In genomic region chr2:164885788-164886187, GRCm38 (mm10) we compare ENCODE assay signal across 8 mouse cellular contexts. TPM values are rescaled to one million over a fixed set of nuclear protein-coding genes. Genes with fewer than 3 reads are reported as not detected.
DNase-seq lines count a peak whose midpoint lies in the region; ATAC-seq and TF ChIP-seq lines count a peak whose summit lies in the region.

No protein-coding gene starts in this region.

- no peak overlapping the region for H3K9ac ChIP-seq in forebrain, embryonic 15.5 days (replicated peaks)
- H3K9ac ChIP-seq in forebrain, embryonic 11.5 days (ENCODE audit: low read length), result no peak overlapping the region
- H3K9ac ChIP-seq in embryonic facial prominence, embryonic 15.5 days, result no peak overlapping the region
- H3K9ac ChIP-seq in kidney, embryonic 14.5 days (ENCODE audit: low read depth, low read length), result 0 out of 2 replicates have a peak overlapping the region, but pooled peaks have one; percentile 7
- H3K9ac ChIP-seq in stomach, postnatal 0 days (ENCODE audit: low read length), result peak overlapping the region; percentile 18; the same call in 1 of the 2 replicates

- TF ChIP-seq CTCF in stomach, postnatal 0 days (IDR thresholded peaks at IDR 0.05; ENCODE audit: low read depth), result no peak

- TF ChIP-seq EP300 in stomach, postnatal 0 days (optimal IDR thresholded peaks at IDR 0.05), result no peak

- H3K27me3 ChIP-seq in forebrain, embryonic 15.5 days, result no peaks in the 10 kb centered on the region
- no peaks in the 10 kb centered on the region for H3K27me3 ChIP-seq in forebrain, embryonic 11.5 days (ENCODE audit: control insufficient read depth, insufficient read depth, low read length)
- H3K27me3 ChIP-seq in embryonic facial prominence, embryonic 15.5 days, result no peaks in the 10 kb centered on the region
- no peaks in the 10 kb centered on the region for H3K27me3 ChIP-seq in kidney, embryonic 14.5 days (ENCODE audit: control insufficient read depth, insufficient read depth, low read length)
- no peaks in the 10 kb centered on the region for H3K27me3 ChIP-seq in stomach, postnatal 0 days (ENCODE audit: control insufficient read depth, insufficient read depth, low read length)

- H3K36me3 ChIP-seq in forebrain, embryonic 15.5 days, result peaks cover 81% of the 10 kb centered on the region
- H3K36me3 ChIP-seq in forebrain, embryonic 11.5 days (ENCODE audit: control insufficient read depth, insufficient read depth, low read length), result peaks cover 26% of the 10 kb centered on the region
- peaks cover 75% of the 10 kb centered on the region for H3K36me3 ChIP-seq in embryonic facial prominence, embryonic 15.5 days
- H3K36me3 ChIP-seq in kidney, embryonic 14.5 days (ENCODE audit: control insufficient read depth, insufficient read depth, low read length), result peaks cover 72% of the 10 kb centered on the region
- peaks cover 61% of the 10 kb centered on the region for H3K36me3 ChIP-seq in stomach, postnatal 0 days (ENCODE audit: control insufficient read depth, insufficient read depth, low read length)

- no peaks in the 10 kb centered on the region for H3K9me3 ChIP-seq in forebrain, embryonic 15.5 days
- H3K9me3 ChIP-seq in forebrain, embryonic 11.5 days (ENCODE audit: control insufficient read depth, low read length), result no peaks in the 10 kb centered on the region
- H3K9me3 ChIP-seq in embryonic facial prominence, embryonic 15.5 days (replicated peaks), result no peaks in the 10 kb centered on the region
- no peaks in the 10 kb centered on the region for H3K9me3 ChIP-seq in kidney, embryonic 14.5 days (ENCODE audit: control insufficient read depth, low read length)
- no peaks in the 10 kb centered on the region for H3K9me3 ChIP-seq in stomach, postnatal 0 days (ENCODE audit: control insufficient read depth, low read length)

- H3K4me3 ChIP-seq in forebrain, embryonic 15.5 days, result no peak overlapping the region
- H3K4me3 ChIP-seq in forebrain, embryonic 11.5 days (ENCODE audit: low read depth, low read length), result no peak overlapping the region
- no peak overlapping the region for H3K4me3 ChIP-seq in embryonic facial prominence, embryonic 15.5 days (replicated peaks)
- no peak overlapping the region for H3K4me3 ChIP-seq in kidney, embryonic 14.5 days (ENCODE audit: low read length)
- no peak overlapping the region for H3K4me3 ChIP-seq in stomach, postnatal 0 days (ENCODE audit: low read depth, low read length)

- no peak for ATAC-seq in forebrain, embryonic 15.5 days (replicated peaks)
- no peak for ATAC-seq in forebrain, embryonic 11.5 days (replicated peaks; ENCODE audit: low FRiP score)
- ATAC-seq in embryonic facial prominence, embryonic 15.5 days (ENCODE audit: insufficient number of reproducible peaks, low FRiP score, low TSS enrichment, low read depth), result no peak
- no peak for ATAC-seq in kidney, embryonic 14.5 days (ENCODE audit: low FRiP score, low TSS enrichment)
- ATAC-seq in stomach, postnatal 0 days (ENCODE audit: low FRiP score, low TSS enrichment), result no peak; the same call in 1 of the 2 replicates

- DNase-seq in forebrain, embryonic 11.5 days (ENCODE audit: low spot score), result no peak
- DNase-seq in Muller cell, postnatal 12 days (ENCODE audit: inconsistent ontology term), result peak; percentile 73
- DNase-seq in lung, adult 18-20 months, result peak; percentile 49 to 54
- peak; percentile 44 for DNase-seq in stomach, postnatal 0 days (ENCODE audit: low spot score)
- no peak for DNase-seq in B cell, adult 2 months

- 52% methylated on average over 7 of the region's 7 CpGs for WGBS in forebrain, embryonic 15.5 days
- WGBS in forebrain, embryonic 11.5 days, result 91% methylated on average over 7 of the region's 7 CpGs
- WGBS in embryonic facial prominence, embryonic 15.5 days, result 51% methylated on average over 7 of the region's 7 CpGs
- 77% methylated on average over 7 of the region's 7 CpGs for WGBS in kidney, embryonic 14.5 days
- WGBS in stomach, postnatal 0 days, result 35% methylated on average over 7 of the region's 7 CpGs

- H3K4me2 ChIP-seq in forebrain, embryonic 15.5 days (replicated peaks), result no peak overlapping the region
- H3K4me2 ChIP-seq in forebrain, embryonic 11.5 days (ENCODE audit: low read depth, low read length, severe bottlenecking), result no peak overlapping the region
- no peak overlapping the region for H3K4me2 ChIP-seq in embryonic facial prominence, embryonic 15.5 days (replicated peaks)
- no peak overlapping the region for H3K4me2 ChIP-seq in kidney, embryonic 14.5 days (replicated peaks; ENCODE audit: low read depth, low read length)
- no peak overlapping the region for H3K4me2 ChIP-seq in stomach, postnatal 0 days (replicated peaks; ENCODE audit: low read depth)

- peak overlapping the region; percentile 39 for H3K27ac ChIP-seq in forebrain, embryonic 15.5 days (replicated peaks)
- no peak overlapping the region for H3K27ac ChIP-seq in forebrain, embryonic 11.5 days (ENCODE audit: low read depth, low read length)
- H3K27ac ChIP-seq in embryonic facial prominence, embryonic 15.5 days (replicated peaks), result peak overlapping the region; percentile 39
- no peak overlapping the region for H3K27ac ChIP-seq in kidney, embryonic 14.5 days (ENCODE audit: low read depth, low read length)
- no peak overlapping the region for H3K27ac ChIP-seq in stomach, postnatal 0 days (replicated peaks)

- H3K4me1 ChIP-seq in forebrain, embryonic 15.5 days, result peaks cover 16% of the 10 kb centered on the region
- peaks cover 5% of the 10 kb centered on the region; the same call in 1 of the 2 replicates for H3K4me1 ChIP-seq in forebrain, embryonic 11.5 days (replicated peaks; ENCODE audit: control insufficient read depth, insufficient read depth, low read length)
- peaks cover 11% of the 10 kb centered on the region for H3K4me1 ChIP-seq in embryonic facial prominence, embryonic 15.5 days
- peaks cover 3% of the 10 kb centered on the region; the same call in 1 of the 2 replicates for H3K4me1 ChIP-seq in kidney, embryonic 14.5 days (ENCODE audit: control insufficient read depth, insufficient read depth, low read length)
- no peaks in the 10 kb centered on the region for H3K4me1 ChIP-seq in stomach, postnatal 0 days (replicated peaks; ENCODE audit: control insufficient read depth, insufficient read depth)

RNA-seq across cellular contexts. Expression of gene Pcif1, which starts 6.7 kb away (rescaled TPM):
- polyA plus RNA-seq in forebrain, embryonic 15.5 days (2015; fragmentation: Nextera tagmentation; extraction: Ambion mirVana), result 94.8 and 101 TPM in 2 replicates
- 81.9 and 84.5 TPM in 2 replicates for polyA plus RNA-seq in forebrain, embryonic 11.5 days (2014; fragmentation: Nextera tagmentation; extraction: Ambion mirVana)
- 65.7 and 74.8 TPM in 2 replicates for polyA plus RNA-seq in embryonic facial prominence, embryonic 15.5 days (2015; fragmentation: Nextera tagmentation; extraction: Ambion mirVana)
- 68.9 and 72.9 TPM in 2 replicates for polyA plus RNA-seq in kidney, embryonic 14.5 days (2014; fragmentation: Nextera tagmentation; extraction: Ambion mirVana)
- 49.2 and 51.4 TPM in 2 replicates for polyA plus RNA-seq in stomach, postnatal 0 days (2015; fragmentation: Nextera tagmentation; extraction: Ambion mirVana)

RNA-seq across cellular contexts. Expression of gene Zfp335, which starts 25.8 kb away (rescaled TPM):
- 15.7 and 16.7 TPM in 2 replicates for polyA plus RNA-seq in forebrain, embryonic 15.5 days (2015; fragmentation: Nextera tagmentation; extraction: Ambion mirVana)
- 18.0 TPM in 2 replicates for polyA plus RNA-seq in forebrain, embryonic 11.5 days (2014; fragmentation: Nextera tagmentation; extraction: Ambion mirVana)
- 13.4 and 16.0 TPM in 2 replicates for polyA plus RNA-seq in embryonic facial prominence, embryonic 15.5 days (2015; fragmentation: Nextera tagmentation; extraction: Ambion mirVana)
- 10.7 and 13.8 TPM in 2 replicates for polyA plus RNA-seq in kidney, embryonic 14.5 days (2014; fragmentation: Nextera tagmentation; extraction: Ambion mirVana)
- polyA plus RNA-seq in stomach, postnatal 0 days (2015; fragmentation: Nextera tagmentation; extraction: Ambion mirVana), result 3.7 and 4.3 TPM in 2 replicates

RNA-seq across cellular contexts. Expression of gene Pltp, which starts 28.3 kb away (rescaled TPM):
- polyA plus RNA-seq in forebrain, embryonic 15.5 days (2015; fragmentation: Nextera tagmentation; extraction: Ambion mirVana), result 45.3 and 50.7 TPM in 2 replicates
- 43.2 and 50.1 TPM in 2 replicates for polyA plus RNA-seq in forebrain, embryonic 11.5 days (2014; fragmentation: Nextera tagmentation; extraction: Ambion mirVana)
- 66.8 and 77.0 TPM in 2 replicates for polyA plus RNA-seq in embryonic facial prominence, embryonic 15.5 days (2015; fragmentation: Nextera tagmentation; extraction: Ambion mirVana)
- 25.7 and 34.6 TPM in 2 replicates for polyA plus RNA-seq in kidney, embryonic 14.5 days (2014; fragmentation: Nextera tagmentation; extraction: Ambion mirVana)
- 42.7 and 44.2 TPM in 2 replicates for polyA plus RNA-seq in stomach, postnatal 0 days (2015; fragmentation: Nextera tagmentation; extraction: Ambion mirVana)

RNA-seq across cellular contexts. Expression of gene Neurl2, which starts 52.5 kb away (rescaled TPM):
- 5.6 and 6.5 TPM in 2 replicates for polyA plus RNA-seq in forebrain, embryonic 15.5 days (2015; fragmentation: Nextera tagmentation; extraction: Ambion mirVana)
- 3.2 and 4.5 TPM in 2 replicates for polyA plus RNA-seq in forebrain, embryonic 11.5 days (2014; fragmentation: Nextera tagmentation; extraction: Ambion mirVana)
- 8.5 and 9.0 TPM in 2 replicates for polyA plus RNA-seq in embryonic facial prominence, embryonic 15.5 days (2015; fragmentation: Nextera tagmentation; extraction: Ambion mirVana)
- polyA plus RNA-seq in kidney, embryonic 14.5 days (2014; fragmentation: Nextera tagmentation; extraction: Ambion mirVana), result 6.0 and 6.6 TPM in 2 replicates
- 4.6 and 5.3 TPM in 2 replicates for polyA plus RNA-seq in stomach, postnatal 0 days (2015; fragmentation: Nextera tagmentation; extraction: Ambion mirVana)

RNA-seq across cellular contexts. Expression of gene Ctsa, which starts 53.1 kb away (rescaled TPM):
- polyA plus RNA-seq in forebrain, embryonic 15.5 days (2015; fragmentation: Nextera tagmentation; extraction: Ambion mirVana), result 97.7 and 98.4 TPM in 2 replicates
- polyA plus RNA-seq in forebrain, embryonic 11.5 days (2014; fragmentation: Nextera tagmentation; extraction: Ambion mirVana), result 82.4 and 83.3 TPM in 2 replicates
- 174 and 175 TPM in 2 replicates for polyA plus RNA-seq in embryonic facial prominence, embryonic 15.5 days (2015; fragmentation: Nextera tagmentation; extraction: Ambion mirVana)
- 122 and 135 TPM in 2 replicates for polyA plus RNA-seq in kidney, embryonic 14.5 days (2014; fragmentation: Nextera tagmentation; extraction: Ambion mirVana)
- 107 and 114 TPM in 2 replicates for polyA plus RNA-seq in stomach, postnatal 0 days (2015; fragmentation: Nextera tagmentation; extraction: Ambion mirVana)

Comparison
In these comparisons a context has a peak if more than half of its experiments do, and no peak if none do; other contexts are left out.
1. H3K27ac ChIP-seq: peak in forebrain, embryonic 15.5 days (single experiment) and embryonic facial prominence, embryonic 15.5 days (single experiment); none in forebrain, embryonic 11.5 days (single experiment), kidney, embryonic 14.5 days (single experiment) and stomach, postnatal 0 days (single experiment).
2. H3K9ac ChIP-seq: peak in kidney, embryonic 14.5 days (single experiment) and stomach, postnatal 0 days (single experiment); none in forebrain, embryonic 15.5 days (single experiment), forebrain, embryonic 11.5 days (single experiment) and embryonic facial prominence, embryonic 15.5 days (single experiment).
3. DNase-seq: peak in Muller cell, postnatal 12 days (single experiment), lung, adult 18-20 months (2 of 2) and stomach, postnatal 0 days (single experiment); none in forebrain, embryonic 11.5 days (single experiment) and B cell, adult 2 months (0 of 2).